Mouse (Mus musculus) left cerebral cortex, postnatal 36 days (tissue): ENCODE data around the gene Znhit2. TPM values are rescaled to one million over a fixed set of nuclear protein-coding genes. Genes with fewer than 3 reads are reported as not detected.
"Not testable (repeated sequence)": the region's sequence is repeated elsewhere in the genome, so short reads cannot be mapped to it uniquely, and the experiment has no call there.

Experiments used
- DNase-seq, 2 experiments: peaks; one replicate each; pipeline ENCODE4 v3.0.0; 2021 to 2022; ENCODE audit warnings: low spot score in 2 of 2, mixed read lengths in 1 of 2
- intact Hi-C: fragments of 180-260 bp; cut with DNase I; formaldehyde crosslinking; loops from one replicate; pipeline ENCODE4 v1.15.1; 2025
- total RNA-seq, 2 experiments: library from RNA; stranded (reverse); gene quantifications; 2 replicates each; pipeline ENCODE4 v1.2.3; 2021

Gene Znhit2
- total RNA-seq, result 10 to 100 TPM; 35.5 to 40.7 TPM

DNA sequence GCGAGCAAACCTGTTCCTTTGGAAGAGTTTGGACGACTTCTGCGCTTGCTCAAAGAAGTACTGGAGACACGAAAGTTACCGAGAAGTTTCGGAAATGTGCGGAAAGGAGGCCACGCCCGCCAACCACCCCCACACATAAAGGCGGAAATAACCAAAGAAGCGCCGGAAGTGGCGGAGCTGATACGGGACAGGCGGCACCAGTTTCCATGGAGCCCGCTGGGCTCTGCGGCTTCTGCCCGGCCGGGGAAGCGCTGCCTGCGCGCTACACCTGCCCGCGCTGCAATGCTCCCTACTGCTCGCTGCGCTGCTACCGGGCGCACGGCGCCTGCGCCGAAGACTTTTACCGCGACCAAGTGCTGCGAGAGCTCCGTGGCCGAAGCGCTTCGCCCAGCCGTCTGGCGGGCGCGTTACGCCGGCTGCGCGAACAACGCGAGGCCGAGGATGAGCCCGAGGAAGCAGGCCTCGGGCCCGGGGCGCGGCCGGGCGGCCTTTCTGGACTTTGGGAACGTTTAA, at the start of gene Znhit2:
Znhit2 (plus strand) TSS at position 172 of the 513 bp plus-strand sequence.
- peak; percentile 93 to 94 for DNase-seq
- intact Hi-C loops, result no loop called here

- no peak for DNase-seq
- intact Hi-C loops, result no loop called here
These were observed 47.3 kb upstream of the Znhit2 start for GRCm38 (mm10) chr19:6013691-6014090.

DNA sequence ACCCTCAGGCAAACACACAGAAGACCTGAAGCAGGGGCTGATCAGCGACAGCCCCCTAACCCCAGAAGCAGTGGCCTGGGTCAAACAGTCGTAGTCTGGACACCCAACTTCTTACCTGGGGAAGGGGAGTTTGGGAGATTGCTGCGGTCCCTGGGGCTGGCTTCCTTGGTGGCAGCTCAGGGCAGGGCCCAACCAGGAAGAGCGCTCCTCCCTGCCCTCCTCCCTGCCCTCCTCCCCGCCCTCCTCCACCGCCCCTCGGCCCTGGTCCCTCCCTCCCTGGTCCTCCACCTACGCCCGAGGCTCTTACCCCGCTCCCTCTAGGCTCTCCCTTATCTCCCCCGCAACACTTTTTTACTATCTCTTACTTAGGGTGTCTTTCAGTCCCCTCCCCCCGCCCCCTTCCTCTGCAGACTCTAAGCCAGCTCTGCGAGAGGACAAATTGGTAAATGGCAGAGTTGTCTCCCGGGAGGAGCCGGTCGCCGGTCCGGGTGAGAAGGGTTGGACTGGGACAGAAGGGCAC, 45.9 kb upstream of the Znhit2 start:
- peak in 1 of 2 experiments; percentile 18 for DNase-seq
- intact Hi-C loops, result loop anchor here (5.0 kb wide), 1 partner anchor 93 kb away; the partner anchor contains the start of gene Cdc42ep2

DNA sequence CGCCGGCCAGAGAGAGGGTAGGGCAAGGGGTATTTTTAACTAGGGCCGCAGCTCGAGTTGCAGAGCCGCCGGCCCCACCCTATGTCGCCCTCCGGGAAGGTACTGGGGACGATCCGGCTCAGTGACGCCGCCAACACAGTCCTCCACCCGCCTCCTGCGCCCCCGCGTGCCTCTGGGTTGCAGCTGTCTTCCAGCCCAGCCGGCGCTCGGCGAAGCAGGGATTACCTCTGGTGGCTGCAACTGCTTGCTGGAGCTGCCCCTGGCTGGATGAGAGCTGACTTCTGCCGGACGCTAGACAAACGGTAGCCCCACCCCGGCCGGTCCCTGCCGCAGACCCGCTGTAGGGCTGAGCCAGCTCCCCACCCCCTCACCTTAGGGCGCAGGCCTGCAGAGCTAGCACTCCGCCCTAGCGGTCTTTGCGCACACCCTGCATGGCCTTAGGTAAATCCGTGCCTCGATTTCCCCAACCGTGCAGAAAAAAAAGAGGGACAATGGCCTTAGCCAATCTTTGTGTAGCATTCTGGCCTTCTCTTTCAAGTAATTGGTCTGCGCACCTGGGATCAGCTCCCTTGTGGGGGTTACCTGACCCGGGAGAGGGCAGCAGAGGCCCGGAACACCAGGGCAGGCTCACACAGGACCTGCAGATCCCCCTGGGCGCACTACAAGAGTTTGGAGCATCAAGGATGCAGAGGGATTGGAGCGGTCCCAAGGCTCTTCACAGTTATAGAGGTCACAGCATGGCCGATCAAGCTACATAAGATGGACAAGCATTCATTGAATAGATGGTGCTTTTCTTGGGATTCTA, 45.3 kb upstream of the Znhit2 start, which contains the start of gene Capn1:
Capn1 (minus strand) TSS at position 387 of the 805 bp plus-strand sequence.
- DNase-seq, result peak; percentile 74 to 81
- intact Hi-C loops, result loop anchor here (5.0 kb wide), 1 partner anchor 93 kb away; the partner anchor contains the start of gene Cdc42ep2

GRCm38 (mm10) chr19:6016532-6016931, 44.5 kb upstream of the Znhit2 start:
- intact Hi-C loops, result loop anchor here (5.0 kb wide), 1 partner anchor 94 kb away; the partner anchor contains the start of gene Cdc42ep2
- DNase-seq, result no peak

DNA sequence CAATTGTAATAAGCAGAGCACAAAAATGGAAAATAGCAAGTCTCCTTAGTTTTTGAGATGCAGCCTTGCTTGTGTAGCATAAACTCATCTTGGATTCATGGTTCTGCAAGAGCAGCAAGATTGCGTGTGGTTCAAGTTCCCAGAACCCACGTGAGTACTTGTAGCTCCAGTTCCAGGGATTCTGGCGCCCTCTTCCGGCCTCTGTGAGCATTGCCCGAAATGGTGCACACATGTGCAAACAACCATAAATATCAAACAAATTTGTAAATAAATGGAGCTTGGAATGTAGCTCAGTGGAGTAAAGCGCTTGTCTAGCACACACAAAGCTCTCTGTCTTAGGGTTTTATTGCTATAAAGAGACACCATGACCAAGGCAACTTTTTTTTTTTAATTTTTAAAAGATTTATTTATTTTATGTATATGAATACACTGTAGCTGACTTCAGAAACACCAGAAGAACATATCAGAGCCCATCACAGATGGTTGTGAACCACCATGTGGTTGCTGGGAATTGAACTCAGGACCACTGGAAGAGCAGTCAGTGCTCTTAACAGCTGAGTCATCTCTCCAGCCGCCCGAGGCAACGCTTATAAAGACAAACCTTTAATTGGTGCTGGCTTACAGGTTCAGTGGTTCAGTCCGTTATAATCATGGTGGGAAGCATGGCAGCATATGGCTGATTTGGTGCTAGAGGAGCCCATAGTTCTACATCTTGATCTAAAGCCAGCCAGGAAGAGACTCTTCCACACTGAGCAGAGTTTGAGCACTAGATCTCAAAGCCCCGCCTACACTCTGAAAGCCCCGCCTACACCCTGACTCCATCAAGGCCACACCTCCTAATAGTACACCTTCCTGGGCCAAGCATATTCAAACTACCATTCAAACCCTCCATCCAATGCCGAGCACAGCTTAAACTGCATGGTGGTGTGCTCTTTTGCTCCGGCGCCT, 42.6 kb upstream of the Znhit2 start:
- DNase-seq, result peak; percentile 76 to 78
- intact Hi-C loops, result loop anchor here (1.0 to 5.0 kb wide), 2 partner anchors 53 to 96 kb away; partner anchors contain the start of gene Cdc42ep2

- intact Hi-C loops, result no loop called here
- DNase-seq, result no peak
These were observed 40.7 kb upstream of the Znhit2 start for GRCm38 (mm10) chr19:6020276-6020675.

GRCm38 (mm10) chr19:6023059-6023458, 37.9 kb upstream of the Znhit2 start:
- no peak for DNase-seq
- intact Hi-C loops, result no loop called here

- no peak for DNase-seq
- intact Hi-C loops, result no loop called here
These were observed 37.1 kb upstream of the Znhit2 start for GRCm38 (mm10) chr19:6023930-6024329.

DNA sequence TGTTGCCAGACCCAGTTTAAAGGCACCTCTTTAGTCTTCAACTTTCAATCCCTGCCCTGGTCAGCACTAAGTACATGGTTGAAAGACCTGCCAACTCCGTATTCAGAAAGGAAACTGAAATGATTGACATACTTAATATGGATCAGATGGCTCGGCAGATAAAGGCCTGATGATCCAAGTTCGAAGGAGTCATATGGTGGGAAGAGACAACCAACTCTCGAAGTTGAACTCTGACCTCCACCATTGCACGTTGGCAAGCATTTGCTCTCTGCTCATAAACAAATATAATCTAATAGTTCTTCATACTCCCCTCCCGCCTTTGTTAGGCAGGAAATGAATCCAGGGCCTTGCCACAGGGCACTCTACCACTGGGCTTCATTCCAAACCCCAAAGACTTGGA, 32.0 kb upstream of the Znhit2 start:
- intact Hi-C loops, result no loop called here
- no peak for DNase-seq

DNA sequence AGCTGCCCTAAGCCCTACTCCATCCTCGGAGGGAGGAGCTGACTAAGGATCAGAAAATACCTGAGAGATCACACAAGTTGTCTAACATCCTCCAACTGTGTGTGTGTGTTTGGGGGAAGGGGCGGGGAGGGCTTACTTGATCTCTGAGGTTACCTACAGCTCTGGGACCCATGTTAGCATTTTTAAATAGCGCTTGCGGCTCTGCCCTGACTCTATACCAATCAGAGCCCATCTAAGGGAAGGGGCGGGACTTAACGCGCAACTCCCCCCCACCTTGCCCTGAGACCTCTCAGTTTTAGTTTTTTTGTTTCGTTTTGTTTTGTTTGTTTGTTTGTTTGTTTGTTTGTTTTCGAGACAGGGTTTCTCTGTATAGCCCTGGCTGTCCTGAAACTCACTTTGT, 31.6 kb upstream of the Znhit2 start:
- intact Hi-C loops, result no loop called here
- DNase-seq, result no peak

- DNase-seq, result no peak
- intact Hi-C loops, result no loop called here
These were observed 30.3 kb upstream of the Znhit2 start for GRCm38 (mm10) chr19:6030520-6031280.

- intact Hi-C loops, result no loop called here
- no peak for DNase-seq
These were observed 24.9 kb upstream of the Znhit2 start for GRCm38 (mm10) chr19:6035966-6036585.

DNA sequence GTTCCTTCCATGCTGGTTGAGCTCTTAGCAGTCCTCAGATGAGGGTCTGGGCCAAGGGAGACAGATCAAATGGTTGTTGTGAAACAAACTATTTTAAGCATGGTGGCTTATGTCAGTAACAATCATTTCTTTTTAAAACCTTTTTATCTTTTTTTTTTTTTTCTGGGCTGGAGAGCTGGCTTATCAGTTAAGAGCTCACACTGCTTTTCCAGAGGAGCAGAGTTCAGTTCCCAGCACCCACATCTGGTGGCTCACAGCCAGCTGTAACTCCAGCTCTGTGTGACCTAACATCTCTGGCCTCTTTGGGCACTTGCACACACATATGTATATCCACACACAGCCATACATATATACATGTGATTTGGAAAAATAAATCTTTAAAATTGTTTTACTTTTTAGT, 23.3 kb upstream of the Znhit2 start:
- intact Hi-C loops, result no loop called here

GRCm38 (mm10) chr19:6038326-6038725, 22.7 kb upstream of the Znhit2 start:
- intact Hi-C loops, result no loop called here
- DNase-seq, result no peak

More for the DNA sequence above, 23.3 kb upstream of the Znhit2 start:
- DNase-seq, result no peak

DNA sequence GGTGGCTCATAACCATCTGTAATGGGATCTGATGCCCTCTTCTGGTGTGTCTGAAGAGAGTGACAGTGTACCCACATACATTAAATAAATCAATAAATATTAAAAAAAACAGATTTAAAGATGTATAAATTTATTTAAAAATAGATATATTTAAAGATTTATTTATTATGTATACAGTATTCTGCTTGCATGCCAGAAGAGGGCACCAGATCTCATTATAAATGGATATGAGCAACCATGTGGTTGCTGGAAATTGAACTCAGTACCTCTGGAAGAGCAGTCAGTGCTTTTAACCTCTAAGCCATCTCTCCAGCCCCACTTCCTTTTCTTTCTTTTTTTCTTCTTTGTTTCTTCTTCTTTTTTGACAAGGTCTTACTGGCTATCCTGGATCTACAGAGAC, 21.0 kb upstream of the Znhit2 start:
- no peak for DNase-seq
- intact Hi-C loops, result no loop called here

GRCm38 (mm10) chr19:6042293-6042692, 18.7 kb upstream of the Znhit2 start:
- intact Hi-C loops, result no loop called here
- no peak for DNase-seq

GRCm38 (mm10) chr19:6044102-6044501, 16.9 kb upstream of the Znhit2 start:
- intact Hi-C loops, result loop anchor here (2.0 kb wide), 1 partner anchor 79 kb away; the partner anchor contains the start of gene Pola2

More at GRCm38 (mm10) chr19:6044102-6044501, 16.9 kb upstream of the Znhit2 start:
- DNase-seq, result not testable (repeated sequence)
